Mouse (Mus musculus) kidney, adult 18-20 months (tissue): ENCODE results near the gene Klk7.

Experiments
- DNase-seq: peaks from one replicate; pipeline ENCODE4 v3.0.0; 2021

The Klk7 gene

DNA sequence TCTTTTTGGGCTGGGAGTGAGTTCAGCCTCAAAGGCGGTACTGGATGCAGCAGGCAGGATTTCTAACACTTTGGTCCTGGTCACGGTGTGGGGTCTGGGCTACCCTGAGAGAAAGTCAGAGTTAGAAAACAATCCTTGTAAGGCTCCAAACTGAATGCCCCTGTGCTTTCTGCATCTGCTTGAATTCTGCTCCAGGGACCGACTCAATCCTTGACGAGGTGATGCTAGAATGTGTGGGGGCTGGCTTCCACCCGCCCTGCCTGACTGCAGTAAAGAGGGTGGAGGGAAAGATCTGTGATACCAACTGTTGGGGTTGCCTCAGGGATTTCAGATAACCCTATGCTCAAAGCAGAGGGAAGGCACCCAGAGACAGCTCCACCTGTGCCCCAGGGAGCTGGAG is at the start of gene Klk7:
Gene Klk7, plus strand, starts transcription at position 301 of the 400 bp plus-strand sequence.
- no peak for DNase-seq

DNA sequence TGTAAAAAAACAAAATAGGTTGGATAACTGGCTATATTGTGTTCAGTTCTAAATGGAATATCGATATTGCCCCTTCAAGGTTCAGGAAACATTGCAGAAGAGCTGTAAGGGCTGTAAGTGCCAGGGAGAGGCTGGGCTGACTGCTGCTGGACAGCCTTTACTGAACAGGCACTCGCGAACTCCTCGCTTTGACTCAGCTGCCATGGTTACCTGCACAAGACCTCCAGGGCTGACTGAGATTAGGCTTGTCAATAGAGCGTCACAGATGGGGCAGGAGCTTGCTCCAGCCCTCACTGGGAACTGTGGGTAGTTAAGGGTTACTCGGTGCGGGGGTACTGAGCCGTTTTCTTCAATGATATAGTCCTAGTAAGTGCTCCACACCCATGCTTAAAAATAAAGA is 44.6 kb upstream of the Klk7 start:
- DNase-seq, result no peak

DNA sequence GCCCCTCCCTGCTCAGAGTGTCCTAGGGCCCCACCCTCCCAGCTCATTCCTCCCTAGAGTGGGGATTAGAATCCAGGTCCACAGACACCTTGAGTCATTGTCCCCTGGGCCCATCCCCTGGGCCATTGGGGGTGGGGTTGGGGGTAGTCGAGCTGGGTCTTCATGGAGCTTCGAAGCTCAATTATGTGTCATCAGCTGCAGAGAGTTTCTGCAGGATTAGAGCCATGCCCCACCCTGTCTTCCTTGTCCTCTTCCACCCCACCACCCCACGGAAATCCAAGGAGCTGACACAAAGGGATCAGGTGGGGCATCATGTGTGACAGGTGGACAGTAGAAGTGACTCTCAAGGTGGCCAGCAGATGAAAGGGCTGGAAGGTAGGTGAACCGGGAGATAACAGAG is 42.5 kb upstream of the Klk7 start, which contains the start of gene Klk12:
Gene Klk12, plus strand, starts transcription at position 301 of the 400 bp plus-strand sequence.
- no peak for DNase-seq

GRCm38 (mm10) chr7:43769636-43770035 is 41.5 kb upstream of the Klk7 start:
- DNase-seq, result no peak

DNA sequence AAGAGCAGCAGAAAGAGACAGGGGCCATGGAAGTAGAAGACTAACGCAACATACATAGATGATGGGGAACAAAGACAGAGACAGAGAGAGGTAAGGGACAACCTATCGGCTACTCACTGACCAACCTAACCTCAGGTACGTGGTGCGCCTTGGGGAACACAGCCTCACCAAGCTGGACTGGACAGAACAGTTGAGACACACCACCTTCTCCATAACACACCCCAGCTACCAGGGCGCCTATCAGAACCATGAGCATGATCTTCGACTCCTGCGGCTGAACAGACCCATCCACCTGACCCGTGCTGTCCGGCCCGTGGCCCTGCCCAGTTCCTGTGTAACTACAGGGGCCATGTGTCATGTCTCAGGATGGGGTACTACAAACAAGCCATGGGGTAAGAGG is 40.4 kb upstream of the Klk7 start:
- DNase-seq, result peak; percentile 1

- DNase-seq, result peak; percentile 1
Observed at GRCm38 (mm10) chr7:43771916-43772315, 39.2 kb upstream of the Klk7 start.

DNA sequence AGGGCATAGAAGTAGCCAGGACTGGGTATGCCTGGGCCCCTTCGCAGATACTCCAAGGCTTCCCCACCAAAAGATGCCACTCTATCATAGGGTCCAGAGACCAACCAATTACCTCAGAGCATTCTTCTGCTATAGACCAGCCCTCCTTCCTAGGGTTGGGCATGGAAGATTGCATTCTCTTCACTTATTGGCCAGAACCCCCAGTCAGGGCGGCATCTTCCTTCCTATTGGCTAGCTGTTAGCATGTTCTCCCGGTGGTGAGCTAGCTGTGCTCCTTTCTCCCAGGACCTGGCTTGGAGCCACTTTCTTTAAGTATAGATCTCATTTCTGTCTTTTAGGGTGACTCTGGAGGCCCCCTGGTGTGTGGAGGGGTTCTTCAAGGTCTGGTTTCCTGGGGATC is 38.2 kb upstream of the Klk7 start:
- peak; percentile 1 for DNase-seq

DNA sequence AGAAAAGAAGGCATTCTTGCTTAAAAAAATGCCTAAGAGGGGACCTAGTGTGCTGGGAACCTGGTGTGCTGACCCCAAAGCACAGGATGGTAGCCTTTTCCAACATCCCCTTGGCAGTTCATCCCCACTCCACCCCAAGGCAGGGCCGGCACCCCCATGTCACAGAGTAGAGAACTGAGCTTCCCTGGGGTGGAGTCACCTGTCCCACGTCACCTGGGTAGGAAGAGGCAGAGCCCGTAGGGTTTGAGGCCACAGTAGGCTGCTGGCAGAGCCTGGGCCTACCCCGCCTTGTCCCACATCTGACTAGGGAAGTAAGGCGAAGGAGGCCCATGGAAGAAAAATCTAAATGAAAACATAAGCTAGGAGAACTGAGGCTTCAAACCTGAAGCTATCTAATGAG is 36.7 kb upstream of the Klk7 start, which contains the start of gene Klk11:
Gene Klk11, plus strand, starts transcription at position 241 of the 400 bp plus-strand sequence.
- DNase-seq, result no peak

- peak; percentile 1 for DNase-seq
Observed at GRCm38 (mm10) chr7:43774802-43775201, 36.3 kb upstream of the Klk7 start.

- no peak for DNase-seq
Observed at GRCm38 (mm10) chr7:43775311-43776057, 35.6 kb upstream of the Klk7 start.

DNA sequence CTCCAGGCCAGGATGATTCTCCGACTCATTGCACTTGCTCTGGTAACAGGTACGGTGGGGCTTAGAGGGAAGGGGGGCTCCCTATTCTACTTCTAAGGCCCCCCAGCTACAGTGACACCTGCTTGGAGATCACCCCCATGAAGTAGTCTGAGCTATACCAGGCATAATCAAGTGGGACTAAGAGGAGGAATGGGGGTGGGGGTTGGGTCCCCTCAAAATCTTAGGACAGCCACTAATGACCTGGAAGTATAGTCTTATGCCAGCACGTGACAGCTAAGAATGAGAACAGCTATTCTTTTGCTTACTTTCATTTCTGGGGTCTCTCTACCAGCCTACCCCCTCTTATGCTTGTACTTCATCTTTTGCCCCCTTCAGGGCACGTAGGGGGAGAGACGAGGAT is 34.6 kb upstream of the Klk7 start:
- no peak for DNase-seq

DNA sequence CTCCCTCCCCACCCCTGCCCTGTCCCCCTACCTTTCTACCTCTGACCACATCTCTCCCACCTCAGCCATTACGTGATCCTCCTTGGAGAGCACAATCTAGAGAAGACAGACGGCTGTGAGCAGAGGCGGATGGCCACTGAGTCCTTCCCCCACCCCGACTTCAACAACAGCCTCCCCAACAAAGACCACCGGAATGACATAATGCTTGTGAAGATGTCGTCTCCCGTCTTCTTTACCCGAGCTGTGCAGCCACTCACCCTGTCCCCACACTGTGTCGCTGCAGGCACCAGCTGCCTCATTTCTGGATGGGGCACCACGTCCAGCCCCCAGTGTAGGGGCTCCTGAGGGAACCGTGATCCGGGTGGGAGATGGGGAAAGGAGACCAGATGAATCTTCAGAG is 33.7 kb upstream of the Klk7 start:
- no peak for DNase-seq

DNA sequence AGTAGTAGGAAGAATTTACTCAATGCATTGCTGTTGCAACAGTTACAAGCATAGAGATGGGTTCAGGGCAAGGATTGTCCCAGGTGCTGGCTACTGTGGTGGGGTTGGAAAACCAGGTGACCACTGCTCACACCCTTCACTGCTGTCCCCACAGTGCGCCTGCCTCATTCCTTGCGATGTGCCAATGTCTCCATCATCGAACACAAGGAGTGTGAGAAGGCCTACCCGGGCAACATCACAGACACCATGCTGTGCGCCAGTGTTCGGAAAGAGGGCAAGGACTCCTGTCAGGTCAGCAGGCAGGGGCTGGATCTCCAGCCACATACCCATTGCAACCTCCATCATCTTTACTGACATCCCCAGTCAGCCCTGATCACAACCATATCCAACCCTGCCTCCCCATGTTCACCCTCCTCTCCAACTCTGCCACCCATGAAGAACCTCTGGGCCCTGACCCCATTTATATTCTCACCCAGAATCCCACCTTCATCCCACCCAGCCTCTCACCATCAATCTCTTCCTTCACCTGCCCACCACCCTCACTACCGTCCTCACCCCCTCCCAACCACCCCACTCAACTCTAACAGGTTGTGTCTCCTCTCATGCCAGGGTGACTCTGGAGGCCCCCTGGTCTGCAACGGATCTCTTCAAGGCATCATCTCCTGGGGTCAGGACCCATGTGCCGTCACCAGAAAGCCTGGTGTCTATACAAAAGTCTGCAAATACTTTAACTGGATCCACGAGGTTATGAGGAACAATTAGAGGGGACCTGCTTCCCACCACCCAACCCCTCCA is 32.7 kb upstream of the Klk7 start:
- DNase-seq, result no peak

GRCm38 (mm10) chr7:43780241-43780640 is 30.9 kb upstream of the Klk7 start:
- no peak for DNase-seq

DNA sequence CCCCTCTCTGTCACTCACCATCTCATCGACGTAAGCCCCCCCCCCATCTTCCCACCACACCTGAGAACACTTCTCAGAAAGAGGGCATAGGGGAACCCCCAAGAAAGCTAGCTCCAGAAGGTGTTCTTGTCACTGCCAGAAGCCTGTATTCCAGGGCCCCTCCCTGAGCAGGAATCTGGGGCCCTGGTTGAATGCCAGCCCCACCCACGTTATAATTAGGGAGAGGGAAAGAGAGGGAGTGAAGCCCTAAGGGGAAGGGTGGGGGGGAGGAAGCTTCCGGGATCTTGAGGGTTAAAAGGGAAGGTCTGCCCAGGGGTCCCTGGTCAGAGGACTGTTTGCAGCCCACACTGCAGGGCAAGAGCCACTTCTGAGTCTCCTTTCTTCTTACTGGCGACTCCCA is 30.3 kb upstream of the Klk7 start, which contains the start of gene Klk10:
Gene Klk10, plus strand, starts transcription at position 290 of the 400 bp plus-strand sequence.
- no peak for DNase-seq

GRCm38 (mm10) chr7:43781541-43781940 is 29.6 kb upstream of the Klk7 start:
- no peak for DNase-seq

DNA sequence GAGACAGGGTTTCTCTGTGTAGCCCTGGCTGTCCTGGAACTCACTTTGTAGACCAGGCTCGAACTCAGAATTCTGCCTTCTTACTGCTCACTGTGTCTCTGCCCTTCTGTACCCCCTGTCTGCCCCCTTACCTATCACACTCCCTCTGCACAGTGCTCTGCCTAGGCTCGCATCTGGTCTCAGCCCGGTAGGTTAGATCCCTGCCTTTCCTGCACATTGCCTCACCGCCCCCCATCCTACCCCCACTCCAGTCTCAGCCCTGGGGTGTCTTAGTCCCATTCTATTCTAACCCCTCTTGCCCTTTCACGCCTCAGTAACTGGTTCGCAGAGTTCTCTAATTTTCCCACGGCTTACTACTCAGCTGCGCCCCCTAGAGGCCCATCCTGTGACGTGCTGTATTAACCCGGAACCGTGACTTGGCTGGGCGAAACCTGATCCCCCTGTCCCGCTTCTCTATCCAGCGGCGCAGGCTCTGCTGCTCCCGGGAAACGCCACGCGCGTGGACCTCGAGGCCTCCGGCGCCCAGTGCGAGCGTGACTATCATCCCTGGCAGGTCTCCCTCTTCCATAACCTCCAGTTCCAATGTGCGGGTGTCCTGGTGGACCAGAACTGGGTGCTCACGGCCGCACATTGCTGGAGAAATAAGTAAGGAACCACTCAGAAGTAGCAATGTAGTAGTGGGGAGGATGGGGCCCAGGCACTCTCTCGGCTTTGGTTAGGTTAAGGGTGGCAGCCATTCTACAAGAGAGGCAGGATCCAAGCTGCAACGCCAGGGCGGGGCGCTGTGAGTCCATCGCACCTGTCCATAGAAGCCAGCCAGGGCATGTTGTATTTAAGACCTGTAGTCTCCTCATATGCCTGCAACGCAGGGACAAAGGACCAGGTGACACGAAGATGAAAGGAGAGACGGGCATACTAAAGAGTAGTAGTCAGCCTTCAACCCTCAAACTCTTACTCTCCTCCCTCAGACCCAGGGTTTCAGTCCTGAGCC is 28.5 kb upstream of the Klk7 start:
- peak; percentile 78 for DNase-seq

DNA sequence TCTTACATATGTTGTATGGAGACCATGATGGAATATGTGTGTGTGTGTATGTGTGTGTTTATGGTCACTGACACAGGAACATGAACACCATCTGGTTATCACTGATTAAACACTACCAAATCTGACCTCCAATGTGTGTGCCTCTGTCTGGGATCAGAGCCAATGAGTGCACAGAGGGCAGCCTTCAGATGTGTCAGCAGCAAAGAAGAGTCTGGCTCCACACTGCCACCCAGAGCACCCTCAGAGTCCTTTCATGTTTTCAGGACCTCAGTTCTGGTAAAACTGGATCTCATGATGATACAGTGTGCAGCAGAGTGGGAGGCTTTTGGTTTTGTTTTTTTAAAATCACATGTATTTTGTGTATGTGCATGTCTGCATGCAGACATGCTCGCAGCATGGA is 25.8 kb upstream of the Klk7 start:
- no peak for DNase-seq

DNA sequence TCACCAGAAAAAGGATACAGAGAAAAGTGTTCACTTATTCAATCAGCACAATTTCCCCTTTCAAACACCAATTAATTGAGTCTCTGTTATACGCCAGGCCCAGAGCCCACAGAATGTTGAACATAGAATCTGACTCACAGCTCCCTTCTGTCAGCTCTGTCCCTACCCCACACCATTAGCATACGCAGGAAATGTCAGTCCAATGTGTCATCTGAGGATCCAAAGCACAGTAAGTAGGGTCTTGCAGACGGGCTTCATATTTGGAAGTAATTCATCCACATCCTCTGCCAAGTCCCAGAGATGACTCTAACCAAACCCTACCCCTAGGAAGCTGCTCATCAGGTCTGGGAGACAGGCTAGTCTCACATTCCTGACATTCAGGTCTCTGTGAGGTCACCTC is 23.0 kb upstream of the Klk7 start:
- DNase-seq, result no peak

- DNase-seq, result no peak
Observed at GRCm38 (mm10) chr7:43789295-43789694, 21.8 kb upstream of the Klk7 start.

- no peak for DNase-seq
Observed at GRCm38 (mm10) chr7:43791591-43791990, 19.5 kb upstream of the Klk7 start, which contains the start of gene Klk9. Klk9 (plus strand) TSS chr7:43791891.

DNA sequence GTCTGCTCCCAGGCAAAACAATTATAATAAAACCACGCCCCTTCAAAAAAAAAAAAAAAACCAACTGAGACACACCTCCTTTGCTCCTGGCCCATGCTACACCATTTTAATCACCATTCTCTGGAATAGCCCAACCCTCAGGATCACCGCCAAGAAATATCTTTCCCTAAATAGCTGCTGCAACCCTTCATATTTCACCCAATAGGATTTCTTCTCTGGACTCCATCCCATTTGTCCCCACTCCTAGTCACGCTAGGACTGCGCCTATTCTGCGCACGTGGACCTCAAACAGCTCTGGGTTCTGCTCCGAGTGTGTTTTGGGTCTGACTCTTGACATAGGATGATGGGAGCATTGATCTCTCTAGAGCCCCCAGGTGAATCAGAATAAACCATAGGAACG is 14.7 kb upstream of the Klk7 start:
- DNase-seq, result no peak

- peak; percentile 17 for DNase-seq
Observed at GRCm38 (mm10) chr7:43797333-43797769, 13.7 kb upstream of the Klk7 start, which contains the start of gene Klk8. Klk8 (plus strand) TSS chr7:43797577.
